Mouse (Mus musculus): ENCODE results near the gene Bco2. TPM values are rescaled to one million over a fixed set of nuclear protein-coding genes. Genes with fewer than 3 reads are reported as not detected.

Bco2 gene
- total and polyA plus RNA-seq, 3 experiments: 0.07 TPM; not detected in 2

DNA sequence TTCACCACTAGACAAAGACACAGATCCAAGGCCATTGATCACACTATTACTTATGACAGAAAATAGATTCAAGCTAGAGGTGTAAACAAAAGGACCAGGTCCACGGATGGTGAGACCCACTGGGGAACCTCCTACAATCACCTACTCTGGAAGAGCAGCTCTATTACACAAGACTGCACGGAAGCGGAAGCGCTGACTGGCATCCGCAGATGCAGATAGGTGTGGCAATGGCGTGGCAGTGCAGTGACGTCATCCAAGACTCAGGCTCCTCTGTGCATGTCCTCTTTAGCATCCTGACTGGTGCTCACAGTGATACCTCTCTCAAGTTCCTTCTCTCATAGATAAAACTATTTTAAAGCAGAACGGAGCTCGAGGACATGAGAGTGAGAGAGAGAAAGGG, 38.0 kb upstream of the Bco2 start:
- no peak overlapping the region for H3K27ac ChIP-seq (ENCODE audit: control insufficient read depth, low read depth, low read length)
- no peaks in the 10 kb centered on the region for H3K4me1 ChIP-seq (ENCODE audit: control insufficient read depth in 1 of 2, insufficient read depth in 2 of 2, low read length in 2 of 2)
- no peak overlapping the region for H3K9ac ChIP-seq (ENCODE audit: control insufficient read depth, low read depth, low read length, poor library complexity, severe bottlenecking)
- no peaks in the 10 kb centered on the region for H3K79me2 ChIP-seq (ENCODE audit: control insufficient read depth, insufficient read depth, low read length, poor library complexity)
- TF ChIP-seq GATA1 (IDR thresholded peaks at IDR 0.05; ENCODE audit: low read depth, low read length) (no peak), USF2 (IDR thresholded peaks at IDR 0.05; ENCODE audit: borderline replicate concordance in 1 of 2, insufficient read depth in 1 of 2, low read depth in 1 of 2, low read length in 2 of 2) (no peak), NRF1 (IDR thresholded peaks at IDR 0.05; ENCODE audit: insufficient read depth, low read depth, low read length, poor library complexity, severe bottlenecking) (no peak), ELF1 (IDR thresholded peaks at IDR 0.05; ENCODE audit: low read depth, low read length) (no peak), HCFC1 (IDR thresholded peaks at IDR 0.05; ENCODE audit: low read depth, low read length) (no peak), USF1 (IDR thresholded peaks at IDR 0.05; ENCODE audit: low read depth, low read length) (no peak), ZC3H11A (IDR thresholded peaks at IDR 0.05; ENCODE audit: low read depth, low read length) (no peak), UBTF (IDR thresholded peaks at IDR 0.05; ENCODE audit: borderline replicate concordance, insufficient read depth, low read depth, low read length) (no peak), BHLHE40 (IDR thresholded peaks at IDR 0.05; ENCODE audit: borderline replicate concordance, low read depth, low read length) (no peak), TCF12 (IDR thresholded peaks at IDR 0.05; ENCODE audit: low read depth, low read length) (no peak), MYC (IDR thresholded peaks at IDR 0.05; ENCODE audit: low read depth, low read length) (no peak), JUND (IDR thresholded peaks at IDR 0.05; ENCODE audit: low read depth, low read length) (no peak), GABPA (IDR thresholded peaks at IDR 0.05; ENCODE audit: low read depth, low read length) (no peak), EP300 (IDR thresholded peaks at IDR 0.05; ENCODE audit: low read depth in 1 of 2, low read length in 2 of 2) (no peak), MYB (IDR thresholded peaks at IDR 0.05; ENCODE audit: low read depth, low read length) (no peak), ZKSCAN1 (IDR thresholded peaks at IDR 0.05; ENCODE audit: low read depth, low read length) (no peak), POLR2AphosphoS2 (IDR thresholded peaks at IDR 0.05; ENCODE audit: low read length) (no peak), MXI1 (IDR thresholded peaks at IDR 0.05; ENCODE audit: low read depth, low read length) (no peak), CHD2 (IDR thresholded peaks at IDR 0.05; ENCODE audit: low read length) (no peak), MAFK (IDR thresholded peaks at IDR 0.05; ENCODE audit: borderline replicate concordance, low read depth, low read length) (no peak)
- no peak for DNase-seq (ENCODE audit: low read depth, low spot score)
- no peak overlapping the region for H3K4me3 ChIP-seq (ENCODE audit: control insufficient read depth in 1 of 2, insufficient read depth in 1 of 2, low read depth in 2 of 2, low read length in 2 of 2)
- peaks cover 0 to 7% of the 10 kb centered on the region in 2 experiments; a peak in 2 of 4 replicates for H3K36me3 ChIP-seq (ENCODE audit: control insufficient read depth in 1 of 2, insufficient read depth in 2 of 2, low read length in 2 of 2)
- H3K9me3 ChIP-seq (replicated peaks; ENCODE audit: insufficient read depth, low read length): no peaks in the 10 kb centered on the region
- no peaks in the 10 kb centered on the region for H3K27me3 ChIP-seq (ENCODE audit: control insufficient read depth in 1 of 2, insufficient read depth in 2 of 2, low read length in 2 of 2)

Measured in MEL (cell line).